Mouse (Mus musculus): ENCODE results near the gene Eno3.

The Eno3 gene

GRCm38 (mm10) chr11:70644564-70645103 is 12.4 kb upstream of the Eno3 start:
- peak; percentile 50 to 51 for DNase-seq

GRCm38 (mm10) chr11:70645461-70646258 is 11.3 kb upstream of the Eno3 start:
- DNase-seq: no peak

GRCm38 (mm10) chr11:70646259-70646555 is 10.8 kb upstream of the Eno3 start:
- DNase-seq: peak; percentile 53 to 66

- peak; percentile 97 to 98 for DNase-seq
Measured at GRCm38 (mm10) chr11:70646691-70647650, 10.0 kb upstream of the Eno3 start, which contains the start of the genes Rnf167 and Slc25a11. Rnf167 (plus strand) TSS chr11:70647235. Slc25a11 (minus strand) TSS chr11:70647479.

GRCm38 (mm10) chr11:70647716-70648420 is 9.1 kb upstream of the Eno3 start:
- DNase-seq: peak; percentile 44 to 46

GRCm38 (mm10) chr11:70648512-70648911 is 8.5 kb upstream of the Eno3 start:
- no peak for DNase-seq

GRCm38 (mm10) chr11:70649185-70649734 is 7.7 kb upstream of the Eno3 start:
- DNase-seq: no peak

- no peak for DNase-seq
Measured at GRCm38 (mm10) chr11:70650322-70651175, 6.5 kb upstream of the Eno3 start.

- DNase-seq: no peak
Measured at GRCm38 (mm10) chr11:70651391-70651790, 5.6 kb upstream of the Eno3 start.

- DNase-seq: no peak
Measured at GRCm38 (mm10) chr11:70652029-70652883, 4.7 kb upstream of the Eno3 start.

GRCm38 (mm10) chr11:70652884-70653344 is 4.1 kb upstream of the Eno3 start:
- DNase-seq: no peak

- peak; percentile 77 to 78 for DNase-seq
Measured at GRCm38 (mm10) chr11:70653345-70654197, 3.4 kb upstream of the Eno3 start.

GRCm38 (mm10) chr11:70654198-70654922 is 2.6 kb upstream of the Eno3 start, which contains the start of gene Pfn1:
Pfn1 (minus strand) TSS chr11:70654644.
- peak; percentile 83 to 86 for DNase-seq

- DNase-seq: peak; percentile 89 to 92
Measured at GRCm38 (mm10) chr11:70654923-70655570, 2.0 kb upstream of the Eno3 start.

GRCm38 (mm10) chr11:70655571-70656455 is 1.2 kb upstream of the Eno3 start:
- DNase-seq: peak; percentile 49 to 65

GRCm38 (mm10) chr11:70656456-70656927 is 510 bp upstream of the Eno3 start:
- DNase-seq: peak; percentile 66 to 77

- DNase-seq: peak in 1 of 2 experiments; percentile 4
Measured at GRCm38 (mm10) chr11:70657573-70657972, 571 bp downstream of the Eno3 start.

Data from cerebellum, postnatal 14 days (tissue).